Mouse (Mus musculus) cerebellum, postnatal 4 days (tissue): Measurements from ENCODE around the gene Rasl10b.
A peak's percentile ranks its signal among the peaks of the same experiment; 100 is the strongest.

Source experiments
- DNase-seq, 2 experiments: peaks; one replicate each; pipeline ENCODE4 v3.0.0; 2022; ENCODE audit warnings: low spot score in 2 of 2, mixed read lengths in 1 of 2

Gene Rasl10b

GRCm38 (mm10) chr11:83409087-83409754, at the start of gene Rasl10b:
Gene Rasl10b, plus strand, starts transcription at chr11:83409137.
- DNase-seq: peak in 1 of 2 experiments; percentile 53

- DNase-seq: no peak
These were observed 44.3 kb upstream of the Rasl10b start for GRCm38 (mm10) chr11:83364656-83365055.

GRCm38 (mm10) chr11:83371267-83371666, 37.7 kb upstream of the Rasl10b start:
- no peak for DNase-seq

DNA sequence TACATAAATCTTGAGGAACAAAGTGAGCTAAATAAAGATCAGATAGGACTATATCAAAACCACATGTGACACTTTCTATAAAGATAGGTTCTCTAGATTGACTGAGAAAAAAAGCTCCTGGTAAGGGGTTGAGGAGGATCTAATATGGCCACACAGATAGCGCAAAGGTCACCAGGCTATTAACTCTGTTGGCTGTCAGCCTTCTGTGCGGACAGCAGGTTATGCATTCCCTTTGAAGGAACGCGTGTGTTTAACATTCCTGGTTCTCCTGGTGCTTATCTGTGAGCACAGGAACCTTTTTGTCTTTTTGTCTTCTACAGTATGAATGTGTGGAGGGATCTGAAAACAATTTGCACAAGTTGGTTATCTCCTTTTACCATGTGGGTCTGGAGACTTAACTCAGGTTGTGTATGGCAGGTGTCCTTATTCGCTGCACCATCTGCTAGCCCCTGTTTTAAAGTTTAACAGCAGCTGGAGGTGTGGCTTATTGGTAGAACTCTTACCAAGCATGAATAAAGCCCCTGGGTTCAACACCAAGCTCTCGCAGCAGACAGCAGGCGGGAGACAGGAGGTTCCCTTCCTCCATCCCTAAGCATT, 29.1 kb upstream of the Rasl10b start:
- DNase-seq: no peak

DNA sequence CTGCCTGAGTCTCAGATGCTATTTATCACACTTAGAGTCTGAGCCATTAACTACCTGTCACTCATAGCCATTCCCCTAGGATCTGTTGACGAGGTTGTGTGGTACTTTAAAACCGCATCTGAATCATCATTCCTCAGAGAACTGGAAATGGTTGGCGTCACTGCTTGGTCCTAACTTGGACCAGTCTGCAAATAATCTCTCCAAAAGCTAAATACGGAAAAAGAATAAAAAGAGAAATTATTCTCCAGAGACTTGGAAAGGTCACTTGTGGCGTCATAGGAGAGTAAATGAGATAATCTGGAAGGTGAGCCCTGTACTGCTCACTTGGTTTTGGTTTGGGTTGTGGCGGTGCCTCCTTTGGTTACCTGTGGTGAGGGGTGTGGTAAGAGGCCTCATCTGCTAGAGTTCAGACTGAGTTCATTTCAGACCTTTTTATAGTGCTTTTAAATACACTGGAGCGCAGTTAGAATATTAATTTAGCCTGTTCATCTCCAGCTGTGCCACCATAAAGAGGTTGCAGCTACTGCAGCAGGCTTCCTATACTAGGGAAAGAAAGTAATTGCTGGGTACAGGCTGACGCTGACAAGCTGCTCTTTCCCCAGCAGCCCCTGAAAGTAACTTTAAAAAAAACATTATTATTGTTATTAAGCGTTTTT, 25.9 kb upstream of the Rasl10b start:
- DNase-seq: no peak

DNA sequence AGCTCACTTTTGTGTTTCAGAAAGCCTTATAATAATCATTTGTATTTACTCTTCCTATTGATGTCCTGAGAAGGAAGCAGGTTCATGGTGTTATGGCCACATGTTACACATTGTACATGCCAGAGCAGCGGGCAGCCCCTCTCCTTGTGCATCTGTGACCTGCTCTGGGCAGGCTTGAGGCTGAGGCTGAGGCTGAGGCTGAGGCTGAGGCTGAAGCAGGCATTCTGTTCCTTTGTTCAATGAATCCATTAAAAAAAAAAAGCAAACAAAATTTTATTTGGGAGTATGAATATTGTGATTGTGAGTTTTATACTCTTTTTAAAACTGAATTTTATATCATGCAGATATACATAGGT, 25.4 kb upstream of the Rasl10b start:
- no peak for DNase-seq

- no peak for DNase-seq
These were observed 15.9 kb upstream of the Rasl10b start for GRCm38 (mm10) chr11:83393062-83393461.

DNA sequence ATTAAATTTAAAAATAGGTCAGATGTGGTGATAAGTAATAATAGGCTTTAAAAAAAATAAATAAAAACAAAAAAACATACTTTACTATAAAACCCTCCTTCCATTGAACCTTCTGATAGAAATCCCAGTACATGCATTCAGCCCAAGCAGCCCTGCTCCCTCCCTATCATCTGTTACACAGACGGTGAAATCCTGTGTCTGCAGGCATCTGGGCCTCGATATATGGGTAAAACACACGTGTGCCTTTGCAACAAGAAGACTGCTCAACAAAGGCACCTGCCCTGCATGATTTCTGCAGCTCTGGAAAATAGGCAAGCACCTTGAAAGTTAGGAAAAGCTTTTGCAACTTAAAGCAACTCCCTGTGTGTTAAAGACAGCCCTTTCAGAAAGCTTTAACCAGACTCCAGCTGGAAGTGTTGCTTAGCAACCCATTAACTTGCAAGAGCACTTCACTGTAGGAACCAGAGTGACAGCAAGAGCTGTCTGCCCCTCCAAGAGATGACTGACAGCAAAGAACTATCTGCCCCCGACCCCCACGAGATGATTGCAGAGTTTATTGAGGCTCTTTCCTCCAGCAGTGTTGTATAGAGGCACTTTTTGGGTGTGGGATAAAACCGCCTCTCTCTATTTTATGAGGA, 14.0 kb upstream of the Rasl10b start:
- DNase-seq: no peak

- no peak for DNase-seq
These were observed 11.3 kb upstream of the Rasl10b start for GRCm38 (mm10) chr11:83397626-83398025.

DNA sequence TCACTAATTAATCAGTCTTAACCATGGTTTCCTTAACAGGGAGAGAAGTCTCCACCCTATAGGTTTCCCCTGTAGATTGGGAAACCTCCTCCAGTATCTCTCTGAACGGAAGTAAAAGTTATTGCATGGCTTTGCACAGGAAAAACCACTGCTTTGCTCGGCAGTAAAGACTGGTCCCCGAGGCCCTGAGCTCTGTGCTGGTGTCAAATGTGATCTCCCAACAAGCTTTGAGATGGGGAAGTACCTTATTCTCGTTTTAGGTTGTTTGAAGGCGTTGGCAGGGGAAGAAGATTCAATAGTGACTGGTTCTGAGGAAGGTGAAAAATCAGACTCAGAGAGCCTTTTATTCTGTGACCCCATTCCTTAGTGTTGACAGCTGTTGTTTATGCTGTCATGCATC, 10.2 kb upstream of the Rasl10b start:
- DNase-seq: no peak

DNA sequence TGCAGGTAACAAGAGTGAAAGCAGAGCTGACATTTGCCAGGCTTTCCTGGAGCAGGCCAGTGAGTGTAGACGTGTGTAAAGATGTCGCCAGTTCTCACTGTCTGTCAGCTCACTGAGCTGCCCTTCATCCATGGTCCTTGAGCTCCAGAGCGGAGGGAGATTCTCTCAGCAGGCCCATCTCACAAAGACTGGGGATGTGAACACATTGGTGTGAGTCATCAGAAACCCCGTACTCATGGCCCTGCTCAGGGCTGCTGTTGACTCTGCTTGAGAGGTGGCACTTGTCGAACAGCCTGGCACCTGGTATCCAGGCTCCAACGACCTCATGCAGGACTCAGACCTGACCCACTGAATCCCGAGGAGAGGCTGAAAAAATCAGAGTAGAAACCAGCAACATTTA, 5.2 kb upstream of the Rasl10b start:
- DNase-seq: no peak

GRCm38 (mm10) chr11:83406391-83406790, 2.5 kb upstream of the Rasl10b start:
- DNase-seq: no peak

DNA sequence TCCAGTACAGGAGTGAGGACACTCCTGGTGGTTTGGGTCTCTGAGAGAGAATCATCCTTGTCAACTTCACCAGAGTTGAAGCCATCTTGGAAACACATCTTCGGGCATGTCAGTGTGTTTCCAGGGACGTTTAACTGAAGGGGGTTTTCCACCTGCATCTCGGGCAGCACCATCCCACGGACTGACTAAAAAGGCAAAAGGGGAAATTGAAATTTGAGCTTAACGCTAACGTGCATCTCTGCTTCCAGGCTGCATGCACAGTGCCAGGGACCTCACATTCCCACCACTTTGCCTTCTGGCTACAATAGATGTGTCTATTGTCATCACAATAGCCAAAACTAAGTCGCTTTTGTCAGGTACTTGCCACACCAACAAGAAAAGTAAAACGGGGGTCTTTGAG, 695 bp upstream of the Rasl10b start:
- no peak for DNase-seq

GRCm38 (mm10) chr11:83409792-83410291, 905 bp downstream of the Rasl10b start:
- DNase-seq: peak; percentile 29 to 32

DNA sequence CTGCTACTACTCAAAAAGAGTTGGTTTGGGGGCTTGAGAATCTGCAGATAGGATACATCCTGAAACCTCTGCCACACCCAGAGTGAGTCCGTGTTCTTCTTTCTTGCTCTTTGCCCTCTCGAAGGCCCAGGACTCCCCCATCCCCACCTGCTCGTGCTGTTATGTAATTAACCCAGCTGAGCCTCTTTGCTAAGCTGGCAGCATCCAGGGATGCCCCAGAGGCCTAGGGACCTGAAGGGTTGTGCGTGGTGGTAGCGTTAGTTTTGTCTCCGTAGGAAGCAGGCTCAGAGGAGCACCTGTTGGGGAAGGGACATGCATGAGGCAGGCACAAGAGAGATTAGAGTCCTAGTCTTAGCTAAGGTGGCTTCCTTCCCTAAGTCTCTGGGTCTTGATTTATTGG, 1.6 kb downstream of the Rasl10b start:
- no peak for DNase-seq

DNA sequence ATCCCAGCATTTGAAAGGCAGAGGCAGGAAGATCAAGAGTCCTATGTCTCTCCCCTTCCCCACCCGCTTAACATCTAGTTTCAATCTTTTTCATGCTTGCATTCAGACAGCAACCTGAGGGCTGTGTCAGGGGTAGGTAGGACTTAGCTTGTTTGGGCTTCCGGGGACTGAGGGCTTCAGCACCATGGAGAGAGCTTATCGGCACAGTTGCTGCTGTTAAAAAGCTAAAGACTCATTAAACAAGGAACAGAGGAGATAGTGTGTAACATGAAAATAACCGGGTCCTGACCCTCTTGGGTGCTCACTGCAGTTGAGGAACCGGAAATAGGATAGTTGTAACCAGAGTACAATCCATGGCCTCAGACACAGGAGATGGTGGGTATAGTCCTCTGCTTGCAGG, 8.1 kb downstream of the Rasl10b start:
- no peak for DNase-seq

- no peak for DNase-seq
These were observed 8.8 kb downstream of the Rasl10b start for GRCm38 (mm10) chr11:83417708-83418107.

- DNase-seq: no peak
These were observed 9.6 kb downstream of the Rasl10b start for GRCm38 (mm10) chr11:83418566-83418965.

DNA sequence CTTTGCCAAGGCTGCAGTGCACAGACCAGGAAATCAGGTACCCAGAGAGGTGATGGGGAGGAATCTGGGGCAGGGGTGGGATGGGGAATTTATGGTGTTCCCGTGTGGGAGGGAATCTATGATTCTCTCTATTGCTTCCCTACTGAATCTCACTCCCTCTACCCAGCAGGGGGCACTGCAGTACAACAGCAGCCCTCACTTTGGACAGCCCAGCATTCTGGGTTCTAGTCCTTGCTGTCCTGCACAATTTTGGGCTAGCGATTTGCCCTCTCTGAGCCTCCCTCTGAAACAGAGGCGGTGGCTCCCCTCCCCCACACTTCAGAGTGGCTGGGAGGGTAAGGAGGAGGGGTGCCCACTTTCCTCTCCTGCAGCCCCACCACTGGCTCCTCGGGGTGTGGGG, 11.4 kb downstream of the Rasl10b start:
- no peak for DNase-seq

DNA sequence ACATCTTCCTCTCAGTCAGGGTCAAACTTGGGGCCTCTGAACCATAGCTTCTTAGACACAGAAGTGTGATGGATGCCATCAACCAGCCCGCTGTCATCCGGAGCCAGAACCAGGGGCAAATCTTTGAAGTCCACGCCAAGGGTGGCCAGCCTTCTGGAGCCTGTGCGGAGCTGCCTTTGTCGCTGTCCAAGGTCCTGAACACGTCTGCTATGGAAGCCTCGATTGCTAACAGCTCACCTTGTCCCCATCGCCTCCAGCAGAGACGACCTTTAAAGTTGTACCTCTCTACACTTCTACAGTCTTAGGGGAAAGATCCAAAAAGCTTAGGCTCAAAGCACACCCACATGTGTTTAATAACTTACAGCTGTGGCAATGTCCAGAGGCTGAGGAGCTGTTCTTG, 12.4 kb downstream of the Rasl10b start:
- DNase-seq: no peak

DNA sequence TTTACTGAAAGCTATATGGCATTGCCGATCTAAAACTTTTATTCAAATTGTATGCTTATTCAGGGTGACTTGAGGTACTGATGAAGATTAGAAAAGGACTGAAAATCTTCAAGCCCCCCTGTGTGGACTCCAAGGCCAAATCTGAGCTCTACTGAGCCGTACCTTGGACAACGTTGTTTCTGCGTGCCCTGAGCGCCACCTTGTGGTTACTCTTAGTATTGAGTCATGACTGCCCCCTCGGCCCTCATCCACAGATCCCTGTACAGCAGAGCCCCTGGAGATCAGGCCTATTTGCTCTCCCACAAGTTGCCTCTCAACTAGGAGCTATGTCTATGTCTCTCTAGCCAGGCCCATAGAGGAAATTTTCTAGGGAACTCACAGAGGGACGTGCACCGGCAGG, 15.7 kb downstream of the Rasl10b start:
- peak; percentile 80 to 88 for DNase-seq

- DNase-seq: no peak
These were observed 18.0 kb downstream of the Rasl10b start for GRCm38 (mm10) chr11:83426964-83427363.

DNA sequence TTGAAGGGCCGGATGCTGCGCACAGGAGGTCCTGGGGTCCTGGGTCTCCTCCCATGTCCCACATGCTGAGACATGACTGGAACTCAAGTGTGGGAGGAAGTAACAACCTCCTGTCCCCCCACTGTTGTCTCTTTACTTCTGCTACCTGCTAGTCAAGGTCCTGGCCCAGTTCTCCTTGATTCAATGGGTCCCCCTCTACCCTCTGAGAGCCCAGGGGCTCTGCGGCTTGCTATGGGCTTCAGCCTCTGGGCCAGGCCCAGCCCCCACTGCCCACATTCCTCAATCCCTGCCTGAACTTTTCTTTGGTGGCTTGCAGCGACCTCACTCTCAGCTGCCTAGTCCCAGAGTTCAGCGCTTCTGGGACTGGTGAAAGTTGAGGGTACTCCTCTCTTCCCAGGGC, 20.4 kb downstream of the Rasl10b start, which contains the start of gene Gas2l2:
Gas2l2 (minus strand) TSS at position 101 of the 400 bp plus-strand sequence.
- no peak for DNase-seq
